Mouse (Mus musculus) heart, adult 2 months (tissue): Measurements from ENCODE around the gene Lrrc30. TPM values are rescaled to one million over a fixed set of nuclear protein-coding genes. Genes with fewer than 3 reads are reported as not detected.

ENCODE experiments used
- DNase-seq, 2 experiments: peaks; one replicate each; pipeline ENCODE4 v3.0.0; 2021
- H3K27ac ChIP-seq: fragments of 200-600 bp; 2 replicates; pipeline ENCODE4 v1.8.1; 2022
- H3K27me3 ChIP-seq: fragments of 200-500 bp; 2 replicates; pipeline ENCODE4 v1.6.1; 2012; ENCODE audit warnings: mild to moderate bottlenecking, low read length, inconsistent platforms, mixed read lengths; ENCODE audit not compliant: control insufficient read depth, insufficient read depth
- H3K36me3 ChIP-seq: fragments of 200-500 bp; 2 replicates; pipeline ENCODE4 v1.6.1; 2012; ENCODE audit warnings: low read length, inconsistent platforms; ENCODE audit not compliant: control insufficient read depth, insufficient read depth
- H3K4me1 ChIP-seq: fragments of 200-500 bp; 2 replicates; pipeline ENCODE4 v1.6.1; 2011; ENCODE audit warnings: low read length; ENCODE audit not compliant: control insufficient read depth, insufficient read depth
- H3K4me3 ChIP-seq: fragments of 200-600 bp; 2 replicates; pipeline ENCODE4 v1.8.1; 2022
- H3K79me2 ChIP-seq: fragments of 200-500 bp; replicated peaks from 2 replicates; pipeline ENCODE4 v1.6.1; 2012; ENCODE audit warnings: mild to moderate bottlenecking, inconsistent platforms, low read length, moderate library complexity, mixed read lengths; ENCODE audit not compliant: control insufficient read depth, insufficient read depth
- H3K9ac ChIP-seq: fragments of 200-500 bp; 2 replicates; pipeline ENCODE4 v1.6.1; 2012; ENCODE audit warnings: low read depth, mild to moderate bottlenecking, control low read depth, inconsistent platforms, low read length, mixed read lengths
- CTCF ChIP-seq: fragments of 200-600 bp; IDR thresholded peaks from 2 replicates; pipeline ENCODE4 v1.8.1; 2022; ENCODE audit warnings: antibody characterized with exemption, mild to moderate bottlenecking, moderate library complexity
- EP300 ChIP-seq: fragments of 200-500 bp; IDR thresholded peaks from 2 replicates; pipeline ENCODE4 v1.6.1; 2011; ENCODE audit warnings: low read depth, low read length, control low read depth; ENCODE audit not compliant: insufficient read depth
- POLR2A ChIP-seq: fragments of 200-500 bp; IDR thresholded peaks from 2 replicates; pipeline ENCODE4 v1.6.1; 2011; ENCODE audit warnings: mild to moderate bottlenecking, low read depth, low read length, control low read depth; ENCODE audit not compliant: insufficient read depth
- WGBS: fragments of 180-500 bp; shearing (Covaris S2); methylation state at CpG from one replicate; pipeline ENCODE4 v1.1.7; 2018; 5-methylcytosine and 5-hydroxymethylcytosine counted together
- intact Hi-C: fragments of 180-260 bp; cut with DNase I; formaldehyde crosslinking; loops from one replicate; pipeline ENCODE4 v1.15.1; 2025
- polyA plus RNA-seq: library from polyadenylated mRNA; depleted of rRNA; stranded (reverse); fragments of >200 nt; gene quantifications from 2 replicates; pipeline ENCODE4 v1.2.3, GENCODE M21; 2012; rRNA removed
- total RNA-seq, 2 experiments: library from RNA; stranded (reverse); gene quantifications; 2 replicates each; pipeline ENCODE4 v1.2.3; 2021

Lrrc30 gene
- total and polyA plus RNA-seq, 3 experiments, result 0.25 to 0.41 (median 0.37) TPM

DNA sequence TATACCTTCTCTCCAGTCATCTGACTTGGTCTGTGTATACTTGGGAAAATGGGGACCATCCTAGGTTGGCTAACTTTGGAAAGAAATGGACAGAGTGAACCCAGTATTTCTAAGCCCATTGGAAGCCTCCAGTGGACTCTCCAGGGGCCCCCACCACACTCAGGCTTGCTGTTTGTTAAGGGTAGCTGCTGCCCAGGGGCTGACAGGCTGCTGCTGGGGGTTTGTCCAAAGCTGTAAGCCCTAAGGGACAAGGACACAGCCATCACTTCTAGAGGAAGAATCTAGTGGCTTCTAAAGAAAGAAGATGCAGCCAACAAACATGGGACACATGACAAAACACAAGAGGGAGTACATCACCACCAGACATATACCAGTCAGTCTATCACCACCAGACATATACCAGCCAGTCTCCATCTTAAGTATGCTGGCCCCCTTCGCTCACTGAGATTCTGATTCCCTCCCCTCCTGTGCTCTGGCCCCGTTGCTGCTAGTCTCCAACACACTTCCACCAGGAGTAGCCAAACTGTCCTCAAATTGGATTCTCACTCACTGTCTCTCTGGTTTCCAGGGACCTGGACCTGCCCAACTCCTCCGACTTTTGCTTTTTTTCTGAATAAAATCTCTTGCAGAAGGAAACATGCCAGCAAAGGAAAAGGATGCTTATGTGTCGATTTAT, 49.7 kb downstream of the Lrrc30 start:
- intact Hi-C loops, result no loop called here
- 76% methylated on average over 4 of the region's 4 CpGs for WGBS
- H3K4me3 ChIP-seq, result no peak overlapping the region
- no peaks in the 10 kb centered on the region; the same call in 1 of the 2 replicates for H3K79me2 ChIP-seq
- H3K27me3 ChIP-seq, result no peaks in the 10 kb centered on the region
- H3K4me1 ChIP-seq, result peaks cover 8% of the 10 kb centered on the region
- H3K36me3 ChIP-seq, result no peaks in the 10 kb centered on the region
- no peak overlapping the region; the same call in 1 of the 2 replicates for H3K27ac ChIP-seq
- no peak for DNase-seq
- TF ChIP-seq CTCF (no peak), EP300 (no peak), POLR2A (no peak)
- H3K9ac ChIP-seq, result no peak overlapping the region

DNA sequence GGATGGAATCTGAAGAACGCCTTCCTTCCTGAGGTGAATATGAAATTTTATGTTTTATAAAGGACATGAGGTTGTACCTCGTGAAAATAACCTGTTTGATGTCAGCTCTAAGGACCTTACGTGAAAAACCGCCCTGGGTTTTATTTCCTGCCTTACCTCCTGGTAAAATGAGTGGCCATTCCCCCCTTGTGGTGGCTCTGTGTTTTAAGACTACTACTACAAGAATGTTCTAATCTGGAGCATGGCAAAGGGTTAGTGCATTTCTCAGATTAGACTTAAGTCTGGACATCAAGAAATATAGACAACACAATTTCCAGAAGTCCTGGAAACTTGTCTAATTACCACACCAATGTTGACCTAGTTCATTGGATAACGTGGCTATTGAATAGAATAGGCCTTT, 50.7 kb downstream of the Lrrc30 start:
- H3K79me2 ChIP-seq, result no peaks in the 10 kb centered on the region; the same call in 1 of the 2 replicates
- no peak for TF ChIP-seq EP300
- peak; percentile 53 for TF ChIP-seq CTCF
- TF ChIP-seq POLR2A, result no peak
- H3K27me3 ChIP-seq, result no peaks in the 10 kb centered on the region
- 58% methylated on average over 5 of the region's 5 CpGs for WGBS
- no peaks in the 10 kb centered on the region for H3K36me3 ChIP-seq
- DNase-seq, result no peak
- intact Hi-C loops, result no loop called here
- H3K27ac ChIP-seq, result no peak overlapping the region
- H3K4me1 ChIP-seq, result peaks cover 8% of the 10 kb centered on the region
- H3K9ac ChIP-seq, result no peak overlapping the region
- no peak overlapping the region for H3K4me3 ChIP-seq

Other genes starting within 250 kb of the Lrrc30 start
- gene Lama1, start 64.5 kb upstream of the Lrrc30 start, total RNA-seq, result under 1 TPM; 0.64 to 0.86 TPM
- gene Lama1, start 64.5 kb upstream of the Lrrc30 start, polyA plus RNA-seq, result 0.02 and 0.26 TPM in 2 replicates